36 mouse cellular contexts compared by ENCODE assay signal in genomic region chr5:14043116-14043515, GRCm38 (mm10). TPM values are rescaled to one million over a fixed set of nuclear protein-coding genes. Genes with fewer than 3 reads are reported as not detected.
"Had no signal": no experiment of that assay in that cellular context is flagged by ENCODE, and none has a peak within 500 bp of the region (broad histone marks: within the 10 kb centered on the region; RNA-seq: fewer than 3 reads in every experiment).

No protein-coding gene starts in this region.

- H3K27ac ChIP-seq: left cerebral cortex, adult 2 months; limb, embryonic 10.5 days; limb, embryonic 12.5 days; limb, embryonic 13.5 days; limb, embryonic 15.5 days; liver, embryonic 12.5 days; liver, embryonic 13.5 days; liver, embryonic 14.5 days; liver, embryonic 15.5 days; lung, embryonic 15.5 days; macrophage; midbrain, embryonic 10.5 days; midbrain, embryonic 12.5 days; midbrain, embryonic 13.5 days; midbrain, embryonic 15.5 days; neural tube, embryonic 12.5 days had no signal

- H3K27me3 ChIP-seq: limb, embryonic 12.5 days; limb, embryonic 13.5 days; limb, embryonic 15.5 days; liver, embryonic 12.5 days; liver, embryonic 13.5 days; liver, embryonic 15.5 days; lung, embryonic 15.5 days; megakaryocyte, embryonic 14.5 days; midbrain, embryonic 12.5 days; midbrain, embryonic 15.5 days; neural tube, embryonic 12.5 days had no signal

- ATAC-seq: liver, embryonic 12.5 days; liver, postnatal 0 days; lung, postnatal 0 days; midbrain, embryonic 13.5 days; midbrain, embryonic 15.5 days; midbrain, embryonic 16.5 days had no signal

- H3K4me2 ChIP-seq: limb, embryonic 12.5 days; limb, embryonic 13.5 days; limb, embryonic 15.5 days; liver, embryonic 11.5 days; liver, embryonic 12.5 days; liver, embryonic 13.5 days; liver, embryonic 15.5 days; lung, embryonic 14.5 days; lung, embryonic 15.5 days; midbrain, embryonic 11.5 days; midbrain, embryonic 12.5 days; midbrain, embryonic 13.5 days; midbrain, embryonic 15.5 days; neural tube, embryonic 12.5 days had no signal

- H3K9ac ChIP-seq: limb, embryonic 12.5 days; limb, embryonic 13.5 days; limb, embryonic 15.5 days; liver, embryonic 12.5 days; liver, embryonic 13.5 days; liver, embryonic 14.5 days; liver, embryonic 15.5 days; liver, postnatal 0 days; lung, embryonic 14.5 days; lung, embryonic 15.5 days; midbrain, embryonic 12.5 days; midbrain, embryonic 13.5 days; midbrain, embryonic 15.5 days; neural tube, embryonic 12.5 days had no signal

- H3K4me1 ChIP-seq: limb, embryonic 12.5 days; limb, embryonic 15.5 days; liver, embryonic 12.5 days; liver, embryonic 13.5 days; liver, embryonic 15.5 days; lung, embryonic 15.5 days; megakaryocyte, embryonic 14.5 days had no signal

- H3K9me3 ChIP-seq: limb, embryonic 10.5 days; limb, embryonic 12.5 days; limb, embryonic 13.5 days; limb, embryonic 15.5 days; liver, embryonic 12.5 days; liver, embryonic 13.5 days; liver, embryonic 15.5 days; lung, embryonic 15.5 days; megakaryocyte, embryonic 14.5 days; midbrain, embryonic 10.5 days; midbrain, embryonic 12.5 days; midbrain, embryonic 13.5 days; midbrain, embryonic 15.5 days; neural tube, embryonic 12.5 days had no signal

- DNase-seq: left cerebral cortex, postnatal 4 days; liver; liver, embryonic 13.5 days; liver, postnatal 0 days; lung, adult 18-20 months; lung, adult 2 months; lung, embryonic 14.5 days; lung, postnatal 10 days; lung, postnatal 14 days; lung, postnatal 36 days; lung, postnatal 4 days; midbrain, embryonic 14.5 days had no signal

- H3K4me3 ChIP-seq: left cerebral cortex, adult 2 months; limb, embryonic 10.5 days; limb, embryonic 12.5 days; limb, embryonic 13.5 days; limb, embryonic 15.5 days; liver, embryonic 12.5 days; liver, embryonic 13.5 days; liver, embryonic 15.5 days; lung, embryonic 15.5 days; megakaryocyte, embryonic 14.5 days; midbrain, embryonic 10.5 days; midbrain, embryonic 12.5 days; midbrain, embryonic 13.5 days; midbrain, embryonic 15.5 days; neural tube, embryonic 12.5 days had no signal

- H3K36me3 ChIP-seq: limb, embryonic 10.5 days; limb, embryonic 12.5 days; limb, embryonic 13.5 days; limb, embryonic 15.5 days; liver, embryonic 12.5 days; liver, embryonic 13.5 days; liver, embryonic 15.5 days; lung, embryonic 15.5 days; midbrain, embryonic 10.5 days; midbrain, embryonic 12.5 days; midbrain, embryonic 13.5 days; midbrain, embryonic 15.5 days; neural tube, embryonic 12.5 days had no signal

RNA-seq across cellular contexts. Expression of gene Sema3e, which starts 18.0 kb away (rescaled TPM):
- total RNA-seq: megakaryocyte progenitor cell, adult 5-6 weeks; megakaryocyte, adult 5-6 weeks; megakaryocyte-erythroid progenitor cell, adult 5-6 weeks had no signal
- polyA plus RNA-seq: liver, adult 2 months; macrophage had no signal
